Mouse (Mus musculus): ENCODE data around the gene 3110040M04Rik. TPM values are rescaled to one million over a fixed set of nuclear protein-coding genes. Genes with fewer than 3 reads are reported as not detected.

Gene 3110040M04Rik
- polyA plus RNA-seq (2012; rRNA removed) = not detected in 2 replicates

GRCm38 (mm10) chr1:151203818-151204217 lies at the start of gene 3110040M04Rik:
Gene 3110040M04Rik (plus strand): TSS chr1:151204121.

DNA sequence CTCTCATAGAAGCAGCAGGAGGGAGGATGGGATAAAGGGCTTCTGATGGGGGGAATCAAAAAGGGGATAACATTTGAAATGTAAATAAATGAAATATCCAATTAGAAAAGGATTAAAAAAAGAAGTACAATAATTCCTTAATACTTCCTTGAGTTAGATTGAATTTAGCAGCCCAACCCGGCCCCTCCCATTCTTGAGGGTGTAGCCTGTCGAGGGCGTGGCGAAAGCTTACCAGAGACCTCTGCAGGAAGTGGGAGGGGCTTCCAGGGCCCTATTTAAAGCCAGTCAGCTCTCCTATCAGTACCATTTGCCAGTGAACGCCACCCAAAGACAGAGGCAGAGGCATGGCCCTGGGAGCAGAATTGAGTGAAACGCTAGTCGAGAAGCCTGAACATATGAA lies 21.7 kb upstream of the 3110040M04Rik start, which contains the start of gene Gm47985:
Gm47985 (plus strand) TSS at position 272 of the 400 bp plus-strand sequence.

GRCm38 (mm10) chr1:151192075-151192474 lies 11.8 kb upstream of the 3110040M04Rik start, which contains the start of gene Gm8947:
Gene Gm8947 (plus strand): TSS chr1:151192376.

GRCm38 (mm10) chr1:151198120-151198519 lies 5.8 kb upstream of the 3110040M04Rik start, which contains the start of gene Gm47995:
Gene Gm47995 (plus strand): TSS chr1:151198448.

GRCm38 (mm10) chr1:151209824-151210355 lies 6.0 kb downstream of the 3110040M04Rik start, which contains the start of gene Gm47996:
Gene Gm47996 (plus strand): TSS chr1:151210131.

Other genes with a start within 250 kb of the 3110040M04Rik start
- 1.5 and 4.1 TPM in 2 replicates for gene Hmcn1, start 210.7 kb upstream of the 3110040M04Rik start, polyA plus RNA-seq (2012; rRNA removed)
- not detected in 2 replicates for gene Gm47985, start 21.6 kb upstream of the 3110040M04Rik start, polyA plus RNA-seq (2012; rRNA removed)
- gene Gm8947, start 11.7 kb upstream of the 3110040M04Rik start, polyA plus RNA-seq (2012; rRNA removed) = not detected in 2 replicates
- not detected in 2 replicates for gene Gm47995, start 5.7 kb upstream of the 3110040M04Rik start, polyA plus RNA-seq (2012; rRNA removed)
- gene Gm47996, start 6.0 kb downstream of the 3110040M04Rik start, polyA plus RNA-seq (2012; rRNA removed) = 0.37 and 0.69 TPM in 2 replicates
- 80.2 and 98.5 TPM in 2 replicates for gene Ivns1abp, start 140.4 kb downstream of the 3110040M04Rik start, polyA plus RNA-seq (2012; rRNA removed)
- 2.7 and 4.9 TPM in 2 replicates for gene Swt1, start 224.3 kb downstream of the 3110040M04Rik start, polyA plus RNA-seq (2012; rRNA removed)
- 17.9 and 18.7 TPM in 2 replicates for gene Trmt1l, start 224.4 kb downstream of the 3110040M04Rik start, polyA plus RNA-seq (2012; rRNA removed)